Mouse (Mus musculus): ENCODE results near the gene Plcxd1. TPM values are rescaled to one million over a fixed set of nuclear protein-coding genes. Genes with fewer than 3 reads are reported as not detected.
"Not testable (repeated sequence)": the region's sequence is repeated elsewhere in the genome, so short reads cannot be mapped to it uniquely, and the experiment has no call there.

Gene Plcxd1
- 1.3 and 1.6 TPM in 2 replicates for polyA plus RNA-seq (2015; fragmentation: Nextera tagmentation; extraction: Ambion mirVana)

DNA sequence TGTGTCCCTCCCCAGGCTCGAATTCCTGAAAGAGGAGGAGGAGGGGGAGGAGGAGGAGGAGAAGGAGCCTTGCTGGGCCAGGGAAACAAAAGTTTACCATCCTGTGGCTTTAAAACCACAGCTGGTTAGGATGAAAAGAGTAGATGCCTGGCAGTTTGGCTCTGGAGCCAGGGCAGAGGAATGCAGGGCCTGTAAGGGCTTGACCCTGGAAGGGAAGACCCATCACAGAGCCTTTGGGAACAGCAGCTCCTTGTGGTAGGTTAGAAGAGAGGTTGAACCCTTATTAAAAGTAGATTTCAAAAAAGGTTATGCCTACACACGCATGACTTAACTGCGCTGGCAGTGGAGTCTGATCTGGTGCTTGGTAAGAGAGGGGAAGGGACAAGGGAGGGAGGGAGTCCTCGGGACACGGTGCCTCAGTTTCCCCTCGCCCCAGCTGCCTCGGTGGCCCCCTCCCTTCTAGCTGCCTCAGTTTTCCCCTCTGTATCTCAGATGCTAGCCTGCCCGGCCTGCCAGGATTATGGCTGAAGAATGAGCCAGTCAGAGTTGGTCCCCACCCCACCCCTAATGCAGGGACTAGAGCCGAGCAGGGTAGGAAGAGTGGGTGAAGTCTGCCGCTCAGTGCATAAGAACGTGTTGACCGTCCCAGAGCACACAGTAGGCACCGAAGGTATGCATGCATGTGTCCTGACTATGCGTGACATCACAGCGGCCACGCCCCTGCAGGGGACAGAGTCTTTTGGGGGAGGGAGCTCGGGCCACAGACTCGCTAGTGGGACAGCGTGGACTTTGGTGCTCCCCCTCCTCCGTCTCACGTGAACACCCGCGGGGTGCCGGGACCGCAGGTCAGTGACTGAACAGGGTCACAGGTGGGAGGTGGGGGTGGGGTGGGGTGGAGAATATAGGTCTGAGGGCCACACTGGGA is at the start of gene Plcxd1:
Plcxd1 (plus strand) TSS at position 314 of the 925 bp plus-strand sequence.
- Histone ChIP-seq H3K27ac (no peak within 1 kb of the TSS), H3K4me1 (replicated peaks; ENCODE audit: insufficient read depth, low read length) (peaks cover 9% of the 10 kb centered on the region; the same call in 1 of the 2 replicates), H3K9me3 (replicated peaks; ENCODE audit: low read length) (no peaks in the 10 kb centered on the region), H3K4me3 (replicated peaks; ENCODE audit: low read depth, low read length) (peak within 1 kb of the TSS; percentile 22; the same call in 1 of the 2 replicates), H3K9ac (ENCODE audit: low read depth, low read length) (no peak within 1 kb of the TSS), H3K4me2 (ENCODE audit: low read length) (peak within 1 kb of the TSS; percentile 56), H3K27me3 (ENCODE audit: insufficient read depth, low read length) (no peaks in the 10 kb centered on the region), H3K36me3 (ENCODE audit: insufficient read depth, low read length) (peaks cover 17% of the 10 kb centered on the region)
- ATAC-seq (replicated peaks; ENCODE audit: low FRiP score, low read depth), result peak; percentile 7; the same call in 1 of the 2 replicates
- WGBS, result 11% methylated on average over 25 of the region's 25 CpGs
- TF ChIP-seq CTCF (IDR thresholded peaks at IDR 0.05; ENCODE audit: low read depth), result peak; percentile 36; the same call in 1 of the 2 replicates
- no peak for DNase-seq (ENCODE audit: low spot score)

DNA sequence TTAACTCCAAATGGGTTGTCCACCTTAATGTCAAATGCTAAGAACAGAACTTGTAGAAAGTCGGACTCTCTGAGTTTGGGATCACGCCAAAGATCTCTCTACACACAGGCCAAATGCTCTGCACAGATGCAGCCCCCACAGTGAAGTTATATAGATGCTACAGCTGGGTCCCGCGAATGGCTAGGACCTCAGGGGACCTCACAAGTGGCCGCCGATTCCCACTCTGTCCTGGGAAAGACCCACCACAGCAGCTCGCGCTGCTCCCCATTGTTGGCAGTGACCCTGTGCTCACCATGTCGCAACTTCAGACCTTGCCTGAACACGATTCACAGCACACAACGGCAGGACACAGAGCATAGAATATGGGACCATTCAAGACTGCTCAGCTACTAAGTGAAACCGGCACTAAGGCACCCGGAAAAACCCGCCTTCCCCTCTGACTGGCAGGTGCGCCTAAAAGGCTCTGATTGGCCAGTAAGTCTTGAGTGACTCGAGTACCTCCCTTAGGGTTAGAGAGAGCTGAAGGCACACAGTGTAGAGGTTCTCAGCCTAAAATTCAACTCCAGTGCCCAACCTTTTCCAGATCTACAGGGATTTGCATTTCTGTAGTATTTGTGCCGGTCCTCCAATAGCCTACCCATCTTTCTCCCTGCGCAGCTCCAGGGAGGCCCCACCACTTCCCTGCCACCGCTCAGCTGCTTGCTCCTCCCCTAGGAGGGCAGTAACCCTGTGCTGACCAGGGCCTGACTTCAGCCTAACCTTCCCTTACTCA is 41.9 kb upstream of the Plcxd1 start:
- 2% methylated on average over 19 of the region's 19 CpGs for WGBS
- H3K4me2 ChIP-seq (ENCODE audit: low read length), result peak overlapping the region; percentile 61

DNA sequence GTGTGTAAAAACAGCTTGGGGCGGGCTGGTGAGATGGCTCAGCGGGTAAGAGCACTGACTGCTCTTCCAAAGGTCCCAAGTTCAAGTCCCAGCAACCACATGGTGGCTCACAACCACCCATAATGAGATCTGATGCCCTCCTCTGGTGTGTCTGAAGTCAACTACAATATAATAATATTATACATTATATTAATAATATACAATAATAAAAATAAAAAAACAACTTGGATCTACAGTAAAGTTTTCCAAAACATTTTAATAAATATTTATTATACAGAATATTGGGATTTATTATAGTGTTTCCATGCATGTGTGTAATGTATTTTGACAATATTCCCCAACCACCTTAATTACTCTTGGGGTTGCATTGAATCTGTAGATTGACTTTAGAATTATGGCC is 27.4 kb upstream of the Plcxd1 start, which contains the start of gene Gm17655:
Gm17655 (minus strand) TSS at position 101 of the 400 bp plus-strand sequence.
- not testable (repeated sequence) for H3K4me2 ChIP-seq (ENCODE audit: low read length); H3K27me3 ChIP-seq (ENCODE audit: insufficient read depth, low read length); H3K9ac ChIP-seq (ENCODE audit: low read depth, low read length); H3K9me3 ChIP-seq (replicated peaks; ENCODE audit: low read length); H3K36me3 ChIP-seq (ENCODE audit: insufficient read depth, low read length); ATAC-seq (replicated peaks; ENCODE audit: low FRiP score, low read depth); H3K4me3 ChIP-seq (replicated peaks; ENCODE audit: low read depth, low read length); DNase-seq (ENCODE audit: low spot score); H3K4me1 ChIP-seq (replicated peaks; ENCODE audit: insufficient read depth, low read length); H3K27ac ChIP-seq
- WGBS, result 75% methylated on average over 2 of the region's 2 CpGs

More for the DNA sequence above, 41.9 kb upstream of the Plcxd1 start:
- H3K9ac ChIP-seq (ENCODE audit: low read depth, low read length), result peak overlapping the region; percentile 61
- no peaks in the 10 kb centered on the region for H3K27me3 ChIP-seq (ENCODE audit: insufficient read depth, low read length)
- DNase-seq (ENCODE audit: low spot score) (peak; percentile 93), ATAC-seq (replicated peaks; ENCODE audit: low FRiP score, low read depth) (peak; percentile 99)
- H3K4me3 ChIP-seq (replicated peaks; ENCODE audit: low read depth, low read length), result peak overlapping the region; percentile 59
- no peaks in the 10 kb centered on the region for H3K9me3 ChIP-seq (replicated peaks; ENCODE audit: low read length)
- no peaks in the 10 kb centered on the region for H3K4me1 ChIP-seq (replicated peaks; ENCODE audit: insufficient read depth, low read length)
- peak overlapping the region; percentile 69 for H3K27ac ChIP-seq
- H3K36me3 ChIP-seq (ENCODE audit: insufficient read depth, low read length), result no peaks in the 10 kb centered on the region
- TF ChIP-seq CTCF (IDR thresholded peaks at IDR 0.05; ENCODE audit: low read depth), result no peak

DNA sequence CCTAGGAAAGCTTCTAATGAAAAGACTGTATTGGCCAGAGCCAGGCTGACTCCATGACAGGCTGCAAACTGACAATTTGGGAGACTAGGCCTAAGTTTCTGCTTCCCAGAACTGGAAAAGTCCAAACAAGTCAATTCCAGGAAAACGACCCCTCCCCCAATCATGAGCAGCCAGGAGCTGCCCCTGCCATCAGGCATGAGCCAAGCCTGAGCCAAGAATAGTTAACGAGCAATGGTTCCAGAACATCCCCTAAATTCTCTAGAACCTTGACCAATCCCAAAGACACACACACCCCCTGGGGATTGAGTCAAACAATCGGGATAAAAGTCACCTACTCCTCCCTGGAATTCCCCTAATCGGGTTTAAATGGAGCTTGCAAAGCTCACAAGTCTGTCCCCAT is 16.8 kb upstream of the Plcxd1 start:
- ATAC-seq (replicated peaks; ENCODE audit: low FRiP score, low read depth), result no peak
- H3K36me3 ChIP-seq (ENCODE audit: insufficient read depth, low read length), result no peaks in the 10 kb centered on the region
- TF ChIP-seq CTCF (IDR thresholded peaks at IDR 0.05; ENCODE audit: low read depth), result no peak

DNA sequence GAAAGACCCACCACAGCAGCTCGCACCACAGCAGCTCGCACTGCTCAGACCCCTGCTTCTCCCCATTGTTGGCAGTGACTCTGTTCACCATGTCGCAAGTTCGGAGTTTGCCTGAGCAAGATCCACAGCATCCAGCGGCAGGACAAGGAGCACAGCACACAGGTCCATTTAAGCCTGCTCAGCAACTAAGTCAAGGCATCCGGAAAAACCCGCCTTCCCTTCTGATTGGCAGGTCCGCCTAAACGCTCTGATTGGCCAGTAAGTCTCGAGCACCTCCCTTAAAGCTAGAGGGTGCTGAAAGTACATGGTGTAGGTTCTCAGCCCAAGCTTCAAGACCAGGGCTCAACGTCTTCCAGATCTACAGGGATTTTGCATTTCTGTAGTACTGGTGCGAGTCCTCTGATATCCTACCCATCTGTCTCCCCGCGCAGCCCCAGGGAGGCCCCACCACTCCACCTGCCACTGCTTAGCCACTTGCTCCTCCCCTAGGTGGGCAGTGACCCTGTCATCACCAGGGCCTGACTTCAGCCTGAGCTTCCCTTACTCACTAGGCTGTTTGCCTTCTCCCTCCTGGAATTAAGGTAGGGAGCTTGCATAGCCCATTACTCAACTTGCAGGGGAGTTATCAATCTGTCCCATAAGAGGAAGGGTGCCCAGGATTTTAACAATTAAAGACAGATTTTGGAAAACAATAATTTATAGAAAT is 13.5 kb upstream of the Plcxd1 start:
- Histone ChIP-seq H3K4me1 (replicated peaks; ENCODE audit: insufficient read depth, low read length) (no peaks in the 10 kb centered on the region), H3K4me3 (replicated peaks; ENCODE audit: low read depth, low read length) (no peak overlapping the region), H3K27me3 (ENCODE audit: insufficient read depth, low read length) (no peaks in the 10 kb centered on the region), H3K27ac (no peak overlapping the region), H3K9ac (ENCODE audit: low read depth, low read length) (no peak overlapping the region), H3K4me2 (ENCODE audit: low read length) (no peak overlapping the region), H3K36me3 (ENCODE audit: insufficient read depth, low read length) (no peaks in the 10 kb centered on the region), H3K9me3 (replicated peaks; ENCODE audit: low read length) (no peaks in the 10 kb centered on the region; the same call in 1 of the 2 replicates)
- WGBS, result 36% methylated on average over 14 of the region's 14 CpGs
- no peak for TF ChIP-seq CTCF (IDR thresholded peaks at IDR 0.05; ENCODE audit: low read depth)
- DNase-seq (ENCODE audit: low spot score) (no peak), ATAC-seq (replicated peaks; ENCODE audit: low FRiP score, low read depth) (no peak)

More for the DNA sequence above, 16.8 kb upstream of the Plcxd1 start:
- H3K27me3 ChIP-seq (ENCODE audit: insufficient read depth, low read length), result no peaks in the 10 kb centered on the region
- no peaks in the 10 kb centered on the region for H3K4me1 ChIP-seq (replicated peaks; ENCODE audit: insufficient read depth, low read length)
- no peak for DNase-seq (ENCODE audit: low spot score)
- no peak overlapping the region for H3K4me3 ChIP-seq (replicated peaks; ENCODE audit: low read depth, low read length)
- peaks cover 2% of the 10 kb centered on the region; the same call in 1 of the 2 replicates for H3K9me3 ChIP-seq (replicated peaks; ENCODE audit: low read length)
- H3K27ac ChIP-seq, result no peak overlapping the region
- no peak overlapping the region for H3K4me2 ChIP-seq (ENCODE audit: low read length)
- H3K9ac ChIP-seq (ENCODE audit: low read depth, low read length), result no peak overlapping the region
- WGBS, result 82% methylated on average over 4 of the region's 4 CpGs
